In genomic region chr10:84886785-84887184, GRCm38 (mm10) we compare ENCODE assay signal across 12 mouse cellular contexts. TPM values are rescaled to one million over a fixed set of nuclear protein-coding genes. Genes with fewer than 3 reads are reported as not detected.
DNase-seq lines count a peak whose midpoint lies in the region; ATAC-seq and TF ChIP-seq lines count a peak whose summit lies in the region.
"Had no signal": no experiment of that assay in that cellular context is flagged by ENCODE, and none has a peak within 500 bp of the region (broad histone marks: within the 10 kb centered on the region; RNA-seq: fewer than 3 reads in every experiment).

No protein-coding gene starts in this region.

- TF ChIP-seq EP300 in stomach, postnatal 0 days (optimal IDR thresholded peaks at IDR 0.05) = no peak

- H3K4me3 ChIP-seq in stomach, embryonic 14.5 days (ENCODE audit: low read depth, low read length) = no peak overlapping the region
- no peak overlapping the region for H3K4me3 ChIP-seq in stomach, postnatal 0 days (ENCODE audit: low read depth, low read length)
- no peak overlapping the region for H3K4me3 ChIP-seq in liver, embryonic 13.5 days (replicated peaks)
- H3K4me3 ChIP-seq: hindbrain, embryonic 12.5 days had no signal

- peak overlapping the region; percentile 17; the same call in 1 of the 2 replicates for H3K4me2 ChIP-seq in stomach, embryonic 14.5 days (replicated peaks; ENCODE audit: low read depth, low read length)
- H3K4me2 ChIP-seq in stomach, postnatal 0 days (replicated peaks; ENCODE audit: low read depth) = no peak overlapping the region; the same call in 1 of the 2 replicates
- H3K4me2 ChIP-seq in liver, embryonic 13.5 days = peak overlapping the region; percentile 14; the same call in 1 of the 2 replicates
- H3K4me2 ChIP-seq: hindbrain, embryonic 12.5 days; midbrain, embryonic 11.5 days had no signal

- no peaks in the 10 kb centered on the region for H3K27me3 ChIP-seq in stomach, embryonic 14.5 days (ENCODE audit: control insufficient read depth, insufficient read depth, low read length)
- H3K27me3 ChIP-seq in stomach, postnatal 0 days (ENCODE audit: control insufficient read depth, insufficient read depth, low read length) = no peaks in the 10 kb centered on the region
- no peaks in the 10 kb centered on the region for H3K27me3 ChIP-seq in liver, embryonic 13.5 days
- H3K27me3 ChIP-seq: hindbrain, embryonic 12.5 days had no signal

- no peaks in the 10 kb centered on the region for H3K36me3 ChIP-seq in stomach, embryonic 14.5 days (ENCODE audit: control insufficient read depth, insufficient read depth, low read length)
- H3K36me3 ChIP-seq in stomach, postnatal 0 days (ENCODE audit: control insufficient read depth, insufficient read depth, low read length) = no peaks in the 10 kb centered on the region
- no peaks in the 10 kb centered on the region for H3K36me3 ChIP-seq in liver, embryonic 13.5 days

- TF ChIP-seq CTCF in stomach, postnatal 0 days (IDR thresholded peaks at IDR 0.05; ENCODE audit: low read depth) = no peak

- WGBS in stomach, embryonic 14.5 days = 68% methylated on average over 8 of the region's 8 CpGs
- 62% methylated on average over 8 of the region's 8 CpGs for WGBS in stomach, postnatal 0 days
- 66% methylated on average over 8 of the region's 8 CpGs for WGBS in liver, embryonic 13.5 days (ENCODE audit: insufficient replicate concordance)

- 0 out of 2 replicates have a peak, but pooled peaks have one; percentile 34 for ATAC-seq in stomach, embryonic 14.5 days (ENCODE audit: insufficient number of reproducible peaks, insufficient read depth, low FRiP score, low read depth)
- ATAC-seq in stomach, postnatal 0 days (ENCODE audit: low FRiP score, low TSS enrichment) = no peak
- ATAC-seq in liver, embryonic 13.5 days (ENCODE audit: low read depth) = 0 out of 2 replicates have a peak, but pooled peaks have one; percentile 24

- H3K9me3 ChIP-seq in stomach, embryonic 14.5 days (ENCODE audit: control insufficient read depth, low read depth, low read length) = no peaks in the 10 kb centered on the region
- no peaks in the 10 kb centered on the region for H3K9me3 ChIP-seq in stomach, postnatal 0 days (ENCODE audit: control insufficient read depth, low read length)
- no peaks in the 10 kb centered on the region for H3K9me3 ChIP-seq in liver, embryonic 13.5 days (replicated peaks)
- H3K9me3 ChIP-seq: hindbrain, embryonic 12.5 days had no signal

- intact Hi-C loops in left cerebral cortex, postnatal 10 days (cut with DNase I) = no loop called here

- peaks cover 8% of the 10 kb centered on the region; the same call in 1 of the 2 replicates for H3K4me1 ChIP-seq in stomach, embryonic 14.5 days (ENCODE audit: control insufficient read depth, insufficient read depth, low read length)
- H3K4me1 ChIP-seq in stomach, postnatal 0 days (replicated peaks; ENCODE audit: control insufficient read depth, insufficient read depth) = no peaks in the 10 kb centered on the region
- H3K4me1 ChIP-seq in liver, embryonic 13.5 days (replicated peaks) = peaks cover 14% of the 10 kb centered on the region; the same call in 1 of the 2 replicates

- DNase-seq in stomach, postnatal 0 days (ENCODE audit: low spot score) = no peak
- DNase-seq in kidney, adult 8-10 months = peak; percentile 13 to 55
- DNase-seq in liver, embryonic 13.5 days = no peak
- no peak for DNase-seq in cerebellum, postnatal 10 days
- DNase-seq in left cerebral cortex, postnatal 10 days (ENCODE audit: extremely low spot score in 1 of 2, low spot score in 2 of 2) = no peak
- no peak for DNase-seq in right cerebral cortex, adult 18-20 months
- DNase-seq: cerebellum, adult 11-12 months; gastrocnemius, postnatal 36 days; thymus, postnatal 14 days had no signal

- H3K9ac ChIP-seq in stomach, embryonic 14.5 days (replicated peaks; ENCODE audit: low read depth, low read length) = no peak overlapping the region
- H3K9ac ChIP-seq in stomach, postnatal 0 days (ENCODE audit: low read length) = no peak overlapping the region
- H3K9ac ChIP-seq in liver, embryonic 13.5 days = no peak overlapping the region
- H3K9ac ChIP-seq: hindbrain, embryonic 12.5 days had no signal

- H3K27ac ChIP-seq in stomach, embryonic 14.5 days (ENCODE audit: low read length) = no peak overlapping the region; the same call in 1 of the 2 replicates
- H3K27ac ChIP-seq in stomach, postnatal 0 days (replicated peaks) = no peak overlapping the region
- no peak overlapping the region for H3K27ac ChIP-seq in liver, embryonic 13.5 days
- H3K27ac ChIP-seq: hindbrain, embryonic 12.5 days had no signal

RNA-seq across cellular contexts. Expression of gene Ric8b, which starts 30.6 kb away (rescaled TPM):
- 21.9 and 22.2 TPM in 2 replicates for polyA plus RNA-seq in stomach, embryonic 14.5 days (2014; fragmentation: Nextera tagmentation; extraction: Ambion mirVana)
- 7.3 and 7.4 TPM in 2 replicates for polyA plus RNA-seq in stomach, postnatal 0 days (2015; fragmentation: Nextera tagmentation; extraction: Ambion mirVana)
- polyA plus RNA-seq in liver, embryonic 13.5 days (2015; fragmentation: Nextera tagmentation; extraction: Ambion mirVana) = 3.9 and 4.4 TPM in 2 replicates
- 10 to 100 TPM; 41.5 to 44.7 TPM for total RNA-seq in left cerebral cortex, postnatal 10 days (2021)

Comparison
In these comparisons a context has a peak if more than half of its experiments do, and no peak if none do; other contexts are left out.
1. DNase-seq: peak in kidney, adult 8-10 months (2 of 2); none in stomach, postnatal 0 days (single experiment), liver, embryonic 13.5 days (single experiment), cerebellum, postnatal 10 days (0 of 2), left cerebral cortex, postnatal 10 days (0 of 2) and right cerebral cortex, adult 18-20 months (single experiment).